Mouse (Mus musculus) embryonic fibroblast, embryonic 13.5 days (primary cell): ENCODE results near the gene Rab13. TPM values are rescaled to one million over a fixed set of nuclear protein-coding genes. Genes with fewer than 3 reads are reported as not detected.
A peak's percentile ranks its signal among the peaks of the same experiment; 100 is the strongest.

Source experiments
- H3K27ac ChIP-seq: 2 replicates; pipeline ENCODE4 v1.5.1; 2012; ENCODE audit warnings: low read length, control low read depth, inconsistent platforms; ENCODE audit not compliant: insufficient read depth
- H3K4me1 ChIP-seq: 2 replicates; pipeline ENCODE4 v1.6.1; 2011; ENCODE audit warnings: low read length; ENCODE audit not compliant: control insufficient read depth, insufficient read depth
- H3K4me3 ChIP-seq: 2 replicates; pipeline ENCODE4 v1.5.1; 2011; ENCODE audit warnings: mild to moderate bottlenecking, control low read depth, low read length; ENCODE audit not compliant: insufficient read depth
- CTCF ChIP-seq: IDR thresholded peaks from 2 replicates; pipeline ENCODE4 v1.5.1; 2011; ENCODE audit warnings: mild to moderate bottlenecking, control low read depth, low read length, moderate library complexity, borderline replicate concordance; ENCODE audit not compliant: insufficient read depth
- POLR2A ChIP-seq: IDR thresholded peaks from 2 replicates; pipeline ENCODE4 v1.6.1; 2011; ENCODE audit warnings: low read depth, mild to moderate bottlenecking, control low read depth, low read length, moderate library complexity
- polyA plus RNA-seq: library from polyadenylated mRNA; stranded (reverse); fragments of >200 nt; gene quantifications from 2 replicates; pipeline ENCODE4 v1.2.4, GENCODE M21; 2011; ENCODE audit warnings: low read depth; ENCODE audit not compliant: missing spikeins, insufficient read length

Gene Rab13
- polyA plus RNA-seq, 1 experiment: 33.5 TPM

DNA sequence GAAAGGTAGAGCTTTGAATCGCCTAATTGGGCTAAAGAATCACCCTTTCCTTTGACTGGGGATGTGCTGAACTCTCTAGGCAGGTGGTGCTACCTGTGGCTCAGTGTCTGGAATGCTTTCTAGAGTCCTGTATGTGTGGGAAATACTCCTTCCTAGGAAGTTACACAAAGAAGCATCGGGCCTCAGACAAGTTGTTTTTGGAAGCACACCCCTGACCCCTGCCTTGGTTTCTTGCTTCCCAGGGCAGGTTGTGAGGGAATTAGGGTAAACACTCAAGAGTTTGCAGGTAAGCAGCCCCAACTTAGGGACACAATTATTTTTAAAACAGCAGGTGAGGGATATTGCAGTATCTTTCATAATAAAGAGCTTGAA, 41.7 kb downstream of the Rab13 start:
- Histone ChIP-seq H3K4me1 (peaks cover 12% of the 10 kb centered on the region), H3K27ac (no peak overlapping the region)

DNA sequence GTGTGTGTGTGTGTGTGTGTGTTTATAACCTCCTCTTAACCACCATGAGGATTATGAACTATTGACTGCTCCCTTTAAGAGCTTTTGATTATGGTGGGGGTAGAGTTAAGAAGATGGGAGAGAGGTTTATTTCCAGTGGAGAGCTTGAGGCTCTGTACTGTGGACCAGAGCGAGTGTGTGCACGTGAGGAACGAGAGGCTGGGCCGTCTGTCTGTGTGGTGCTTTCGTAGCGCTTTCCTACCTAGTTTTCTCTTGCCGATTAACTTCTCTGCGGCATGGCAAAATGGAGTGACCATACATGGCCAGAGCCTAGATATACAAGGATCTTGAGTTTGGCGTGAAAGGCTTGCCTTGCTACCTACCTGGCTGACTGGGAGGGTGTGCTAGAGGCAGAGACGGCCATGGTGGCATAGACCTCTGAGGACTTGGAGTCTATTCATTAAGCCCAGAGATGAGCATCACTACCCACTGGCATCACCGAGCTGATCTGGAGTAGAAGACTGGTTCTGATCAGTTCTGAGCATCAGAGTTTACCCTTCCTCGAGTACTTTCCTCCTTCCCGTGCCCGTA, 42.4 kb downstream of the Rab13 start:
- Histone ChIP-seq H3K4me3 (no peak overlapping the region), H3K27ac (no peak overlapping the region), H3K4me1 (peaks cover 8% of the 10 kb centered on the region)
- TF ChIP-seq CTCF: no peak
- no peak for TF ChIP-seq POLR2A

More for the DNA sequence above, 41.7 kb downstream of the Rab13 start:
- TF ChIP-seq POLR2A (no peak), CTCF (no peak)
- peak overlapping the region; percentile 76 for H3K4me3 ChIP-seq

- H3K4me1 ChIP-seq: 0 out of 2 replicates have a peak, but pooled peaks cover 3% of the 10 kb centered on the region
- H3K4me3 ChIP-seq: no peak overlapping the region
- no peak overlapping the region for H3K27ac ChIP-seq
- no peak for TF ChIP-seq POLR2A
- TF ChIP-seq CTCF: no peak
Measured at GRCm38 (mm10) chr3:90256731-90257530, 43.4 kb downstream of the Rab13 start.

- Histone ChIP-seq H3K4me1 (0 out of 2 replicates have a peak, but pooled peaks cover 3% of the 10 kb centered on the region), H3K4me3 (no peak overlapping the region), H3K27ac (no peak overlapping the region)
- TF ChIP-seq POLR2A (no peak), CTCF (no peak)
Measured at GRCm38 (mm10) chr3:90258521-90258920, 45.0 kb downstream of the Rab13 start.

- Histone ChIP-seq H3K4me3 (no peak overlapping the region), H3K4me1 (no peaks in the 10 kb centered on the region), H3K27ac (no peak overlapping the region)
- TF ChIP-seq POLR2A (no peak), CTCF (no peak)
Measured at GRCm38 (mm10) chr3:90263121-90263771, 49.8 kb downstream of the Rab13 start.

DNA sequence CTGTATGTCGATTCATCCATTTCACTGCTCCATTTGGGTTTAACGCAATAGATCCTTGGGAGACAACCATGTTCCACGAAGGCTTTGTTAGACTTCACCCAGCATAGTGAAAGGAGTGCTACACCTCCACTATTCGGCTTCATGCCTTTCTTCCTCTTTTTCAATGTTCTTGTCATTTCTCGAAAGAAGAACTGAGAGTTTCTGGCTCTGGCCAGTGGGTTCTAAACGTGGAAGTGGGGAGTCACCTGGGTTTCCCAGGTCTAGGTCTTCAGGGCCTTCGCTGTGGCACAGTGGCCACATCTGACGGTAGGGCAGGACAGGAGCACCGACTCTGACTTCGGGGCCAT, 51.2 kb downstream of the Rab13 start:
- peak overlapping the region; percentile 25 for H3K4me3 ChIP-seq
- H3K27ac ChIP-seq: no peak overlapping the region
- H3K4me1 ChIP-seq: no peaks in the 10 kb centered on the region
- 0 out of 2 replicates have a peak, but pooled peaks have one; percentile 14 for TF ChIP-seq POLR2A
- no peak for TF ChIP-seq CTCF

DNA sequence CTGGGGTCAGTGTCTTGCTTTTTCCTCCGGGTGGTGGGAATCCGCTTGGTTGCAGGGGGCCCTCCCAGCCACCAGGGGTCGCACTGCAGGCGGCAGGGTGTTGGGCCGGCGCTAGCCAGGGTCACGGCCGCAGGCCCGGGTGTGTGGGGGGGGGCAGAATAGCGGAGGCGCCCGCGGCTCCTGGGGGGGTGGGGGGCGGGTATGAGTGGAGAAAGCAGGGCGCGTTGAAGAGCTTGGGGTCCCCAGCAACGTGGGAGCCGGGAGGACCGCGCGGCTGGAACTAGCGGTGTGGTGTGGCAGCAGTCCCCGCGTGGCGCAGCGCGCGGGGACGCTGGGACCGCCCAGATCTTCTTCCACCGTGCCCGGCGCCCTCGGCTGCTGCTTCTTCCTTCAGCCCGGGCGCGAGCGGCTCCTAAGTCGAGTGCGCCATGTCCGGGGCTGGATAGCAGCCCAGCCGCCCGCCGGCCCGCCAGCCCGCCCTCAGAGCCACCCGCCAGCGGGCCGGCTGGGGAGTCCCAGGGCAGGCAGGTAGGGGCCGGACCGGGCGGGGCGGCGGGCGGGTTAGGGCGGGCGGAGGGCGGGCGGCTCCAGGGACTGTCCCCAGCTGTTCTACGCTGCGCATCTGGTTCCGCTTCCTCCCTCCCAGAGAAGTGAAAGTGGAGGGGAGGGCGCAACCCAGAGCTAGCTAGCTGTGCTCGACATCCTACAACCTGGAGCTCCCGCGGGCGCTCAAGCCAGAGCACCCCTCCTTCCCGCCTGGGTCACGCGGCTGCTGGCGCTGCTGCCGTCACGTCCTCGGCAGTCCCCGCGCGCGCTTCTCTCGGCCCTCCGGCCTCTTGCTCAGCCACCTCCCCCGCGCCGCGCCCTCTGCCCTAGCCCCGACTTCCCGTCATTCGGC, 51.8 kb downstream of the Rab13 start, which contains the start of gene Dennd4b:
Gene Dennd4b, plus strand, starts transcription at position 152 of the 898 bp plus-strand sequence.
- H3K4me1 ChIP-seq: no peaks in the 10 kb centered on the region
- H3K4me3 ChIP-seq: peak within 1 kb of the TSS; percentile 62
- TF ChIP-seq CTCF: peak; percentile 76
- TF ChIP-seq POLR2A: peak; percentile 84
- peak within 1 kb of the TSS; percentile 94 for H3K27ac ChIP-seq

- TF ChIP-seq POLR2A (peak; percentile 24; the same call in 1 of the 2 replicates), CTCF (no peak)
- Histone ChIP-seq H3K4me3 (peak overlapping the region; percentile 52), H3K4me1 (no peaks in the 10 kb centered on the region), H3K27ac (peak overlapping the region; percentile 91)
Measured at GRCm38 (mm10) chr3:90265932-90266741, 52.6 kb downstream of the Rab13 start.
